Mouse (Mus musculus) left cerebral cortex, adult 11 months (tissue): ENCODE results near the gene St6galnac3.

ENCODE experiments used
- DNase-seq: peaks from one replicate; pipeline ENCODE4 v3.0.0; 2022; ENCODE audit warnings: low spot score

St6galnac3 gene

DNA sequence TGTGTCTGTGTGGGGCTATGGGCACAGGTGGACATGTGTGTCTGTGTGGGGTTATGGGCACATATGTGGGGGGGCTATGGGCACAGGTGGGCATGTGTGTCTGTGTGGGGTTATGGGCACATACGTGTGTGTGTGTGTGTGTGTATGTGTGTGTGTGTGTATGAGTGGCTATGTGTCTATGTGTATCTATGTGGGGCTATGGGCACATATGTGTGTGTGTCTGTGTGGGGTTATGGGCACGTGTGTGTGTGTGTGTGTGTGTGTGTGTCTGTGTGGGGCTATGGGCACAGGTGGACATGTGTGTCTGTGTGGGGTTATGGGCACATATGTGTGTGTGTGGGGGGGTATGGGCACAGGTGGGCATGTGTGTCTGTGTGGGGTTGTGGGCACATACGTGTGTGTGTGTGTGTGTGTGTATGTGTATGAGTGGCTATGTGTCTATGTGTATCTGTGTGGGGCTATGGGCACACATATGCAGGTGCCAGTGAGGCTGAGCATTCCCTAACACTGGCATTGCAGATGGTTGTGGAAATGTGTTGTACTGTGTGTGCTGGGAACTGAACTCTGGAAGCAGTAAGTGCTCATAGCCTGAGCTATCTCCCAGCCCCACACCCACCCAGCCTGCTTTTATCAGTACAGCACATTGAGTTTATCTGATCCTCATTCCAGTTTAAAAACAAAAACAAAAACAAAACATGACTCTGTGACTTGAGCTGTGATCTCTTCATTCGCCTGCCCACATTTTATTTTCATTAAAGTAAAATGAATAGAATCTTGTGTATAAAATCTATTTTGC is 8.6 kb upstream of the St6galnac3 start:
- no peak for DNase-seq

GRCm38 (mm10) chr3:153732749-153733148 is 7.8 kb upstream of the St6galnac3 start:
- no peak for DNase-seq

- no peak for DNase-seq
Observed at GRCm38 (mm10) chr3:153732035-153732434, 7.1 kb upstream of the St6galnac3 start.

DNA sequence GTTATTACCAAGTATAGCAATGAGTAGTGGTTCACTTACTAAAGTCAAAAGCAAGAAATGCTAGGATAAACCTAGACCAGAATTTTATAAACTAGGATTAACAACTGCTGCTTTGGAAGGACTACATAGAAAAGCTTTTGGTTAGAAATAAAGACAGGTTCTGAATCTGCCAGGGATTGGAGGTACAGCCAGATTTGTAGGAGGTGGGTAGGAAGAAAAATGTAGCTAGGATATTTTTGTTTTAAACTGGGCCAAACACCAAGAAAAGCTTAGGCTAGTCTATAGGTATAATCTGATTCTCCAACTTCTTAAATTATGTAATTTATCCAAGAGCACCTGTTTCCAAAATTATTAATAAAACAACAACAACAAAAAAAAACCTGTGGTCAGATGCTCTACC is 3.6 kb upstream of the St6galnac3 start:
- DNase-seq = no peak

DNA sequence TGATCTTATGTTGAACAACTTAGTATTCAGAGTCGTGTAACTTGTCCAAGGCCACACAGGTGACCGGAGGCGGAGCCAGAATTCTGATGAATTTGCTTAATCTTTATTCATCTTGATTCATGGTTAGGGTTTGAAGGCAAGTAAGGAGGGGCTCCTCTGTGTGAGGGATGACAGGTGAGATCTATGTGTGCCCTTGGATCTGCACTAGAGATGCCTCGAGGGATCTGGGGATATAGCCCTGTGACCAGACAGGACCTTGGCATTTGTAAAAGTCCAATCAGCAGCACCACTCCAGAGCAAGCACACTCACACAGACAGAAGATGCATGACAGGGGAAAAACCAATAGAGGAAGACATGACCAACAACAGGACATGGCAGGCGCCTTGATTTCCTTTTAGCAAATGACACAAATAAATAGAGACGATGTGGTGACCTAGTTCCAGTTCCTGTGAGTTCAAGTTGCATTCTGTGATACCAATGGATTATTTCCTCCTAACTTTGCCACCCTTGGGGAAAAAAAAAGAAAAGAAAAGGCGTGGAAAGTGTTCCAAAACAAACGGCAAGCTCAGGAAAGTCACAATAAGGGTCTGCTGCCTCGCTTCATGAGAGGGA is 1.4 kb downstream of the St6galnac3 start:
- DNase-seq = no peak

- DNase-seq = no peak
Observed at GRCm38 (mm10) chr3:153721525-153721924, 3.4 kb downstream of the St6galnac3 start.

GRCm38 (mm10) chr3:153720922-153721321 is 4.1 kb downstream of the St6galnac3 start:
- no peak for DNase-seq

DNA sequence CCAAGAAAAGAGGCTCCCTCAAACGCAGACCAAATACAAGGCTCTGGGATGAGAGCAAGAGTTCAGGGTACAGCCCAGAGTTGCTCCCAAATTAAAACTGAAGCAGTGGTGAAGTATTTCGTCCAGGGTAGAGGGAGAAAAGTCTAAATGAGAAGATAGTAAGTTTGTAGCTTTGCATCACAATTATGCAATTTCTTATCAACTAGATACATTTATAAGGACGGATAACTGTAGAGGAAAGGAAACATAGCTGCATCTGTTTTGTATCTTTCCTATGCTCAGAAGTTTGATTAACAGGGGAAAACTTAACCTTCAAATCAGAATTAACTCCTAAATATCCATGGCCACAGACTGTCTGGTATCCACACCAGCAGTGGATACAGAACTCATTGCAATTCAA is 4.7 kb downstream of the St6galnac3 start:
- no peak for DNase-seq

DNA sequence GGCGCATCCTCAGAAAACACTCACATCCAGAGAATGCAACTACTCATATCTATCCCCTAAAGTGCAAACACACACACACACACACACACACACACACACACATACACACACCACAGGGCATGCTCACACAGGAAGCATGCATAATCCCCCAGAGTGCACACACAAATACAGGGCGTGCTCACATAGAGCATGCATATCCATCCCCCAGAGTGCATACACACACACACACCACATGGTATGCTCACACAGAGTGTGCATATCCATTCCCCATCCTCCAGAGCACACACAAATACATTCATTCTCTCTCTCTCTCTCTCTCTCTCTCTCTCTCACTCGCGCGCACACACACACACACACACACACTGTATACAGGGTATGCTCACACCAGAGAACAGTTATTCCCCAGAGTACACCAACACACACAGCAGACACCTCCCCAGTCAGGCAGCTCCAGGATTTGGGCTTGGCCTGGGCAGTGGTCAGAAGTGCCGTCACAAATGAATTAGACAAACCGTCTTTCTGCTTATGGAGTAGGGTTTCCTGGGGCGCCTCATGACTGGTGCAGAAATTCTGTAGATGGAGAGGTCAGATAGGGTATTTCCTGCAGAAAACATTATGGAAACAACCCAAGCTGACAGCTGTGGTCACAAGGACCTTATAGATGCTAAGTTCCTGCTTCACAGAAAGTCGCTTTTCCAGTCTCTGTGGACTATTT is 5.6 kb downstream of the St6galnac3 start:
- no peak for DNase-seq

- no peak for DNase-seq
Observed at GRCm38 (mm10) chr3:153718724-153719123, 6.2 kb downstream of the St6galnac3 start.

GRCm38 (mm10) chr3:153717742-153718141 is 7.2 kb downstream of the St6galnac3 start:
- no peak for DNase-seq

- no peak for DNase-seq
Observed at GRCm38 (mm10) chr3:153715646-153716045, 9.3 kb downstream of the St6galnac3 start.

DNA sequence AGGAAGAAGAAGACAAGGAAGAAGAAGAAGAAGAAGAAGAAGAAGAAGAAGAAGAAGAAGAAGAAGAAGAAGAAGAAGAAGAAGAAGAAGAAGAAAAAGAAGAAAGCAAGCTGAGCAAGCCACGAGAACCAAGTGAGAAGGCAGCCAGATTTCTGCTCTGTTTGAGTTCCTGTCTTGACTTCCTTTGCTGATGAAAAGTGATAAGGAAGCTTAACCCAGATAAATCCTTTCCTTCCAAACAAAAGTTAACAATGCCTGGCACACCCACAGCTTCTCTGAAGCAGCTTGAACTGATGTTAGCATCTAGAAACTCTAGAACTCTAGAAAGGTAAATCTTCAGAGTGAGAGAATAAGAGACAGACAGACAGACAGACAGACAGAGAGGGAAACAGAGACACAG is 14.4 kb downstream of the St6galnac3 start:
- no peak for DNase-seq

- no peak for DNase-seq
Observed at GRCm38 (mm10) chr3:153707687-153708086, 17.3 kb downstream of the St6galnac3 start.

GRCm38 (mm10) chr3:153706901-153707300 is 18.1 kb downstream of the St6galnac3 start:
- DNase-seq = no peak

- no peak for DNase-seq
Observed at GRCm38 (mm10) chr3:153701752-153702740, 22.9 kb downstream of the St6galnac3 start.

DNA sequence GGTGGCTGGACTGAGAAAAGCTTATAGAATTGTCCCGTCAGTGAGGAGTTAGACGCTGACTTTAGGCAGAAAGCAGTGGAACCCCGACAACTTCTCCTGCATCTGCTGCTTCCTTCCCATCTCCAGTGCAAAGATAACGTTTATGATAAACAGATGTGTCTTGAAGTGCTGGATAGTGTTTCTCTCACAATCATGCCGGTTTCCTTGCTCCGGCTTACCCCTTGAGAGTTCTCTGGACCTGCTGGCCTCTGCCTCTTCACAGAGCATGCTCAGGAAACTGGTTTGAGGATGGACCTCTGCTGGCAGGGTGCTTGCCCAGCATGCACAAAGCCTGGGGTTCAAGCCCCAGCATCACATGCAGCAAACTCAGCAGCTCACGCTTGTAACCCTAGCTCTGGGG is 23.8 kb downstream of the St6galnac3 start:
- no peak for DNase-seq

DNA sequence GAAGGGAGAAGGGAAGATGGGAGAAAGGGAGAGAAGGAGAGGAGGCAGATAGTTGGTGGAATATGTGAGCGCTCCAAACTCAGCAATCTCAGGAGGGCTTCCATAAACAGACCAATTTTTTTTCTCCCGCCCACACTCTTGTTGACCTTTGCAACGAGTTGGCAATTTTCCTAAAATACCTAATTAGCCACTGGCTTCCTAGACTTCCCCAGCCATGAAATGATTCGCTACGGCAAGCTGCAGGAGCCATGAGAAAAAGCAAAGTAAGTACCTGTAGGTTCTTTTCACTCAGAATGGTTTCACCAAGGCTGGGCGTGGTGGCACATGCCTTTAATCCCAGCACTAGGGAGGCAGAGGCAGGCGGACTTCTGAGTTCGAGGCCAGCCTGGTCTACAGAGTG is 25.9 kb downstream of the St6galnac3 start:
- no peak for DNase-seq

GRCm38 (mm10) chr3:153692978-153693377 is 32.0 kb downstream of the St6galnac3 start:
- DNase-seq = no peak

- no peak for DNase-seq
Observed at GRCm38 (mm10) chr3:153692206-153692813, 32.7 kb downstream of the St6galnac3 start.

DNA sequence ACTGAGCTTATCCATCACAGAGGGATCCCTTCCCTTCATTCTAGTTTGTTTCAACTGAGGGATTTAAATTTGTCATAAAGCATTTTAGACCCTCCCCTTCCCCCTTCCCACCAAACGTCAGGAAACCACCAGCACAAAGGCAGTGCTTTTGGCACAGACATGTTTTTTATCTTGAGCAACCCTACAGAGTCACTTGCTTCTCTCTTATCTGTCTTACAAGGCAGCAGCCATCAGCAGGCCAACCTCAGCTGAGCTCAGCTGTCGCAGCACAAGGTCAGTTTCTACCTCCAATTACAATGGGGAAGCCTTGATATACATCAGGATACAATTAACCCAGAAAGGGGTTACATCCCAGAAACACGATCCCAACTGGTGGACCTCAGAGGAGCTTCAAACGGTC is 33.4 kb downstream of the St6galnac3 start:
- no peak for DNase-seq
